Mouse (Mus musculus) T-helper 17 cell (primary cell): Measurements from ENCODE around the gene Epb41l4b.

Experiments
- in situ Hi-C, 2 experiments: fragments of 300-600 bp; cut with MboI, MseI; formaldehyde crosslinking; loops; 1 replicate in 1 of 2; 2 replicates in 1 of 2; pipeline ENCODE4 v1.15.1; 2025; ENCODE audit warnings: high pct_unique_total_duplicates in 2 of 2

Gene Epb41l4b

GRCm38 (mm10) chr4:57016366-57017171 lies 126.7 kb downstream of the Epb41l4b start:
- in situ Hi-C loops: loop anchor here in 1 of 2 experiments (5.0 kb wide), 1 partner anchor 131 kb away; no protein-coding TSS in a partner anchor

GRCm38 (mm10) chr4:57015032-57015431 lies 128.2 kb downstream of the Epb41l4b start:
- in situ Hi-C loops: loop anchor here in 1 of 2 experiments (5.0 kb wide), 1 partner anchor 132 kb away; no protein-coding TSS in a partner anchor

- in situ Hi-C loops: no loop called here
Observed at GRCm38 (mm10) chr4:57011454-57012046, 131.7 kb downstream of the Epb41l4b start.

- in situ Hi-C loops: no loop called here
Observed at GRCm38 (mm10) chr4:57010919-57011318, 132.3 kb downstream of the Epb41l4b start.

- in situ Hi-C loops: no loop called here
Observed at GRCm38 (mm10) chr4:57010425-57010824, 132.8 kb downstream of the Epb41l4b start.

GRCm38 (mm10) chr4:57007717-57008116 lies 135.5 kb downstream of the Epb41l4b start:
- in situ Hi-C loops: no loop called here

- in situ Hi-C loops: no loop called here
Observed at GRCm38 (mm10) chr4:57005011-57005410, 138.2 kb downstream of the Epb41l4b start.

- in situ Hi-C loops: no loop called here
Observed at GRCm38 (mm10) chr4:57003886-57004285, 139.4 kb downstream of the Epb41l4b start.

GRCm38 (mm10) chr4:57002751-57003150 lies 140.5 kb downstream of the Epb41l4b start:
- in situ Hi-C loops: no loop called here

- in situ Hi-C loops: no loop called here
Observed at GRCm38 (mm10) chr4:57001437-57001836, 141.8 kb downstream of the Epb41l4b start.

- in situ Hi-C loops: no loop called here
Observed at GRCm38 (mm10) chr4:56993331-56993730, 149.9 kb downstream of the Epb41l4b start.

GRCm38 (mm10) chr4:56991951-56992350 lies 151.3 kb downstream of the Epb41l4b start:
- in situ Hi-C loops: no loop called here

GRCm38 (mm10) chr4:56990215-56990584 lies 153.0 kb downstream of the Epb41l4b start, which contains the start of gene Frrs1l:
TSS of gene Frrs1l (minus strand) at chr4:56990391.
- in situ Hi-C loops: no loop called here

GRCm38 (mm10) chr4:56989431-56990214 lies 153.6 kb downstream of the Epb41l4b start:
- in situ Hi-C loops: no loop called here

GRCm38 (mm10) chr4:56965586-56966179 lies 177.6 kb downstream of the Epb41l4b start:
- in situ Hi-C loops: no loop called here

GRCm38 (mm10) chr4:56963687-56964086 lies 179.6 kb downstream of the Epb41l4b start:
- in situ Hi-C loops: no loop called here

- in situ Hi-C loops: no loop called here
Observed at GRCm38 (mm10) chr4:56961320-56961925, 181.8 kb downstream of the Epb41l4b start.

- in situ Hi-C loops: no loop called here
Observed at GRCm38 (mm10) chr4:56957518-56957917, 185.7 kb downstream of the Epb41l4b start.

- in situ Hi-C loops: no loop called here
Observed at GRCm38 (mm10) chr4:56953235-56953634, 190.0 kb downstream of the Epb41l4b start.

- in situ Hi-C loops: no loop called here
Observed at GRCm38 (mm10) chr4:56951701-56952100, 191.5 kb downstream of the Epb41l4b start.

GRCm38 (mm10) chr4:56949494-56949893 lies 193.7 kb downstream of the Epb41l4b start:
- in situ Hi-C loops: no loop called here
